ENCODE assay signal across 9 mouse cellular contexts in genomic region chr17:88630554-88630948, GRCm38 (mm10). TPM values are rescaled to one million over a fixed set of nuclear protein-coding genes. Genes with fewer than 3 reads are reported as not detected.
DNase-seq lines count a peak whose midpoint lies in the region; ATAC-seq and TF ChIP-seq lines count a peak whose summit lies in the region.
"Had no signal": no experiment of that assay in that cellular context is flagged by ENCODE, and none has a peak within 500 bp of the region (broad histone marks: within the 10 kb centered on the region; RNA-seq: fewer than 3 reads in every experiment).

No protein-coding gene starts in this region.

- no peak overlapping the region for H3K4me3 ChIP-seq in layer of hippocampus, adult 2 months
- no peak overlapping the region for H3K4me3 ChIP-seq in embryonic facial prominence, embryonic 13.5 days
- H3K4me3 ChIP-seq in kidney, adult 2 months (ENCODE audit: insufficient read depth, low read depth, low read length), result no peak overlapping the region

- 46% methylated on average over 3 of the region's 3 CpGs for WGBS in embryonic facial prominence, embryonic 13.5 days
- WGBS in kidney, adult 2 months, result 37% methylated on average over 3 of the region's 3 CpGs

- no peaks in the 10 kb centered on the region for H3K27me3 ChIP-seq in embryonic facial prominence, embryonic 13.5 days
- H3K27me3 ChIP-seq in kidney, adult 2 months (replicated peaks; ENCODE audit: control insufficient read depth, insufficient read depth, low read length), result no peaks in the 10 kb centered on the region

- no peak for ATAC-seq in embryonic facial prominence, embryonic 13.5 days (ENCODE audit: insufficient number of reproducible peaks, insufficient read depth, low FRiP score, low TSS enrichment, low read depth)

- H3K4me2 ChIP-seq in embryonic facial prominence, embryonic 13.5 days, result peak overlapping the region; percentile 43; the same call in 1 of the 2 replicates

- H3K9ac ChIP-seq in embryonic facial prominence, embryonic 13.5 days, result peak overlapping the region; percentile 54; the same call in 1 of the 2 replicates

- DNase-seq in layer of hippocampus, adult 2 months (ENCODE audit: low spot score in 2 of 2), result no peak
- no peak for DNase-seq in layer of hippocampus, postnatal 10 days (ENCODE audit: low spot score in 2 of 2)
- DNase-seq in kidney, adult 2 months, result peak; percentile 83
- DNase-seq in lung, postnatal 4 days, result peak; percentile 69 to 75
- no peak for DNase-seq in spleen, postnatal 14 days (ENCODE audit: low spot score in 2 of 2)
- DNase-seq in thymus, postnatal 10 days (ENCODE audit: low spot score in 2 of 2), result no peak
- DNase-seq in layer of hippocampus, postnatal 14 days (ENCODE audit: low spot score in 2 of 2), result no peak

- no peak for TF ChIP-seq POLR2A in kidney, adult 2 months (IDR thresholded peaks at IDR 0.05; ENCODE audit: low read depth, low read length)

- H3K36me3 ChIP-seq in embryonic facial prominence, embryonic 13.5 days, result peaks cover 6% of the 10 kb centered on the region
- no peaks in the 10 kb centered on the region for H3K36me3 ChIP-seq in kidney, adult 2 months (ENCODE audit: control insufficient read depth, insufficient read depth, low read length)

- no peaks in the 10 kb centered on the region for H3K9me3 ChIP-seq in embryonic facial prominence, embryonic 13.5 days

- H3K4me1 ChIP-seq in embryonic facial prominence, embryonic 13.5 days, result peaks cover 70% of the 10 kb centered on the region
- peaks cover 34% of the 10 kb centered on the region for H3K4me1 ChIP-seq in kidney, adult 2 months (ENCODE audit: control insufficient read depth, insufficient read depth, low read length)

- no peak for TF ChIP-seq CTCF in layer of hippocampus, adult 2 months (conservative IDR thresholded peaks at IDR 0.05)
- TF ChIP-seq CTCF in kidney, adult 2 months (conservative IDR thresholded peaks at IDR 0.05; ENCODE audit: insufficient read depth, insufficient read length, low read depth, low read length), result no peak

- peak overlapping the region; percentile 49; the same call in 1 of the 2 replicates for H3K27ac ChIP-seq in layer of hippocampus, adult 2 months
- H3K27ac ChIP-seq in embryonic facial prominence, embryonic 13.5 days, result peak overlapping the region; percentile 97
- H3K27ac ChIP-seq in kidney, adult 2 months (ENCODE audit: insufficient read depth, low read depth, low read length), result peak overlapping the region; percentile 63

RNA-seq across cellular contexts. Expression of gene Ston1, which starts 33.1 kb away (rescaled TPM):
- total RNA-seq in layer of hippocampus, adult 2 months (2021), result 10 to 100 TPM; 14.1 to 17.1 TPM
- 10 to 100 TPM; 10.1 to 12.7 TPM for total RNA-seq in layer of hippocampus, postnatal 10 days (2021)
- polyA plus RNA-seq in embryonic facial prominence, embryonic 13.5 days (2015; fragmentation: Nextera tagmentation; extraction: Ambion mirVana), result 8.2 and 9.6 TPM in 2 replicates
- 22.5 and 25.6 TPM in 2 replicates for polyA plus RNA-seq in kidney, adult 2 months (2012; rRNA removed)
- total RNA-seq in layer of hippocampus, postnatal 14 days (2021), result 10 to 100 TPM in 1 of 2 experiments, 1 to 10 TPM in 1; 7.5 to 10.3 TPM
- total RNA-seq: hematopoietic stem cell, adult 5-6 weeks had no signal

RNA-seq across cellular contexts. Expression of gene Gtf2a1l, which starts 37.9 kb away (rescaled TPM):
- total RNA-seq in layer of hippocampus, adult 2 months (2021), result not detected
- under 1 TPM in 1 of 2 experiments, not detected in 1; 0.75 TPM for total RNA-seq in layer of hippocampus, postnatal 10 days (2021)
- polyA plus RNA-seq in embryonic facial prominence, embryonic 13.5 days (2015; fragmentation: Nextera tagmentation; extraction: Ambion mirVana), result 0.39 TPM in 1 of 2 replicates, not detected in the other
- polyA plus RNA-seq in kidney, adult 2 months (2012; rRNA removed), result 0.10 and 0.14 TPM in 2 replicates
- total RNA-seq in layer of hippocampus, postnatal 14 days (2021), result not detected
- total RNA-seq: hematopoietic stem cell, adult 5-6 weeks had no signal

Comparison
In these comparisons a context has a peak if more than half of its experiments do, and no peak if none do; other contexts are left out.
1. DNase-seq: peak in kidney, adult 2 months (single experiment) and lung, postnatal 4 days (2 of 2); none in layer of hippocampus, adult 2 months (0 of 2), layer of hippocampus, postnatal 10 days (0 of 2), spleen, postnatal 14 days (0 of 2), thymus, postnatal 10 days (0 of 2) and layer of hippocampus, postnatal 14 days (0 of 2).
2. Peak in every context shown above with its lines, with median percentiles within 50 percentile points of each other: H3K27ac ChIP-seq.